8 mouse cellular contexts compared by ENCODE assay signal in genomic region chr5:114139175-114139574, GRCm38 (mm10). TPM values are rescaled to one million over a fixed set of nuclear protein-coding genes. Genes with fewer than 3 reads are reported as not detected.
DNase-seq lines count a peak whose midpoint lies in the region; ATAC-seq lines count a peak whose summit lies in the region.
"Had no signal": no experiment of that assay in that cellular context is flagged by ENCODE, and none has a peak within 500 bp of the region (broad histone marks: within the 10 kb centered on the region; RNA-seq: fewer than 3 reads in every experiment).

No protein-coding gene starts in this region.

- H3K9me3 ChIP-seq in midbrain, embryonic 15.5 days, result no peaks in the 10 kb centered on the region

- H3K27me3 ChIP-seq in midbrain, embryonic 15.5 days (replicated peaks), result no peaks in the 10 kb centered on the region

- DNase-seq in adrenal gland, postnatal 4 days (ENCODE audit: low spot score in 2 of 2), result peak; percentile 53 to 82
- DNase-seq in embryo, embryonic 10.5 days (ENCODE audit: low spot score), result peak; percentile 32
- peak; percentile 94 for DNase-seq in heart, adult 8-10 months (ENCODE audit: low spot score)
- peak; percentile 79 for DNase-seq in kidney, adult 18-20 months
- peak; percentile 73 to 78 for DNase-seq in left cerebral cortex, postnatal 25 days (ENCODE audit: low spot score in 2 of 2)
- DNase-seq in testis, postnatal 10 days (ENCODE audit: low spot score), result peak; percentile 90

- peak; percentile 82 for ATAC-seq in midbrain, embryonic 15.5 days (replicated peaks)

- no peak overlapping the region for H3K4me3 ChIP-seq in midbrain, embryonic 15.5 days
- H3K4me3 ChIP-seq: myocyte had no signal

- intact Hi-C loops in left cerebral cortex, postnatal 25 days (cut with DNase I), result loop anchor here (10.0 kb wide), 1 partner anchor 166 kb away; no protein-coding TSS in a partner anchor

- peaks cover 23% of the 10 kb centered on the region for H3K4me1 ChIP-seq in midbrain, embryonic 15.5 days

- no peak overlapping the region for H3K4me2 ChIP-seq in midbrain, embryonic 15.5 days

- H3K9ac ChIP-seq in midbrain, embryonic 15.5 days, result no peak overlapping the region

- peak overlapping the region; percentile 72 for H3K27ac ChIP-seq in midbrain, embryonic 15.5 days

- WGBS in midbrain, embryonic 15.5 days, result 19% methylated on average over 9 of the region's 9 CpGs

- H3K36me3 ChIP-seq in midbrain, embryonic 15.5 days (replicated peaks), result no peaks in the 10 kb centered on the region

RNA-seq across cellular contexts. Expression of gene Acacb, which starts 7.2 kb away (rescaled TPM):
- total RNA-seq in adrenal gland, postnatal 4 days (2021), result 10 to 100 TPM; 25.6 to 31.5 TPM
- total RNA-seq in heart, adult 8-10 months (2022), result 100 to 1,000 TPM; 231 to 252 (median 245) TPM
- 1 to 10 TPM; 4.0 to 4.7 TPM for total RNA-seq in left cerebral cortex, postnatal 25 days (2021)
- polyA plus RNA-seq in midbrain, embryonic 15.5 days (2015; fragmentation: Nextera tagmentation; extraction: Ambion mirVana), result 5.0 and 5.8 TPM in 2 replicates

RNA-seq across cellular contexts. Expression of gene Ung, which starts 9.0 kb away (rescaled TPM):
- 10 to 100 TPM; 15.3 to 17.0 TPM for total RNA-seq in adrenal gland, postnatal 4 days (2021)
- 10 to 100 TPM; 21.5 to 30.1 (median 24.2) TPM for total RNA-seq in heart, adult 8-10 months (2022)
- 1 to 10 TPM; 3.4 to 4.9 TPM for total RNA-seq in left cerebral cortex, postnatal 25 days (2021)
- 8.5 and 9.7 TPM in 2 replicates for polyA plus RNA-seq in midbrain, embryonic 15.5 days (2015; fragmentation: Nextera tagmentation; extraction: Ambion mirVana)

RNA-seq across cellular contexts. Expression of gene Alkbh2, which starts 11.2 kb away (rescaled TPM):
- total RNA-seq in adrenal gland, postnatal 4 days (2021), result 10 to 100 TPM in 1 of 2 experiments, 1 to 10 TPM in 1; 7.9 to 12.9 TPM
- 1 to 10 TPM in 2 of 4 experiments, under 1 TPM in 2; 0.83 to 1.8 (median 0.97) TPM for total RNA-seq in heart, adult 8-10 months (2022)
- total RNA-seq in left cerebral cortex, postnatal 25 days (2021), result 1 to 10 TPM; 5.2 to 5.4 TPM
- polyA plus RNA-seq in midbrain, embryonic 15.5 days (2015; fragmentation: Nextera tagmentation; extraction: Ambion mirVana), result 5.3 and 6.9 TPM in 2 replicates

RNA-seq across cellular contexts. Expression of gene Svop, which starts 47.8 kb away (rescaled TPM):
- total RNA-seq in adrenal gland, postnatal 4 days (2021), result 1 to 10 TPM; 6.2 to 7.5 TPM
- not detected for total RNA-seq in heart, adult 8-10 months (2022)
- 100 to 1,000 TPM; 187 to 192 TPM for total RNA-seq in left cerebral cortex, postnatal 25 days (2021)
- polyA plus RNA-seq in midbrain, embryonic 15.5 days (2015; fragmentation: Nextera tagmentation; extraction: Ambion mirVana), result 104 and 115 TPM in 2 replicates

Comparison
In these comparisons a context has a peak if more than half of its experiments do, and no peak if none do; other contexts are left out.
1. DNase-seq: peak in every context shown above with its lines; median percentile 94 in heart, adult 8-10 months; 90 in testis, postnatal 10 days; 79 in kidney, adult 18-20 months; 76 in left cerebral cortex, postnatal 25 days; 68 in adrenal gland, postnatal 4 days; 32 in embryo, embryonic 10.5 days.
2. RNA of gene Acacb, which starts 7.2 kb away (total RNA-seq): 231 to 252 TPM in heart, adult 8-10 months; 25.6 to 31.5 TPM in adrenal gland, postnatal 4 days and 4.0 to 4.7 TPM in left cerebral cortex, postnatal 25 days; every median in the first group is over 4 times any median in the second.